Mouse (Mus musculus) liver, embryonic 14.5 days (tissue): ENCODE measurements around the gene Alox12b. TPM values are rescaled to one million over a fixed set of nuclear protein-coding genes. Genes with fewer than 3 reads are reported as not detected.

Experiments
- ATAC-seq: fragments of 200-750 bp; cut with Nextera tagmentation; 2 replicates; pipeline ENCODE4 v1.8.0; 2017; ENCODE audit warnings: moderate number of reproducible peaks, mild to moderate bottlenecking, moderate library complexity; ENCODE audit not compliant: insufficient read depth
- DNase-seq, 3 experiments: peaks; one replicate each; pipeline ENCODE4 v3.0.0-alpha.2; 2012 to 2013; ENCODE audit warnings: low read depth in 3 of 3, low spot score in 3 of 3
- H3K27ac ChIP-seq: fragments of 300-500 bp; sonication (generic); 2 replicates; pipeline ENCODE4 v1.5.1; 2014; ENCODE audit warnings: moderate library complexity, mild to moderate bottlenecking, control low read depth, inconsistent platforms
- H3K27me3 ChIP-seq: fragments of 300-500 bp; sonication (generic); 2 replicates; pipeline ENCODE4 v1.6.1; 2014; ENCODE audit warnings: mild to moderate bottlenecking, low read length, moderate library complexity; ENCODE audit not compliant: control insufficient read depth, insufficient read depth
- H3K36me3 ChIP-seq: fragments of 300-500 bp; sonication (generic); replicated peaks from 2 replicates; pipeline ENCODE4 v1.6.1; 2014; ENCODE audit warnings: low read depth; ENCODE audit not compliant: control insufficient read depth, insufficient read depth
- H3K4me1 ChIP-seq, 2 experiments: fragments of 200-500 bp in 1 of 2; fragments of 300-500 bp in 1 of 2; sonication (generic) in 1 of 2; replicated peaks; 2 replicates each; pipeline ENCODE4 v1.6.1; 2012 to 2014; ENCODE audit warnings: antibody characterized with exemption in 1 of 2, inconsistent platforms in 1 of 2, low read length in 1 of 2; ENCODE audit not compliant: control insufficient read depth in 2 of 2, insufficient read depth in 2 of 2
- H3K4me2 ChIP-seq: fragments of 300-500 bp; sonication (generic); 2 replicates; pipeline ENCODE4 v1.6.1; 2014; ENCODE audit warnings: low read depth, mild to moderate bottlenecking, control low read depth, moderate library complexity
- H3K4me3 ChIP-seq, 2 experiments: fragments of 200-500 bp in 1 of 2; fragments of 300-500 bp in 1 of 2; sonication (generic) in 1 of 2; 2 replicates each; pipeline ENCODE4 v1.5.1; 2012 to 2014; ENCODE audit warnings: low read depth in 2 of 2, low read length in 2 of 2, mild to moderate bottlenecking in 2 of 2, control low read depth in 1 of 2, inconsistent platforms in 1 of 2, moderate library complexity in 1 of 2; ENCODE audit not compliant: insufficient read depth in 1 of 2
- H3K9ac ChIP-seq: fragments of 300-500 bp; sonication (generic); replicated peaks from 2 replicates; pipeline ENCODE4 v1.6.1; 2014; ENCODE audit warnings: mild to moderate bottlenecking, control low read depth, moderate library complexity
- H3K9me3 ChIP-seq: fragments of 300-500 bp; sonication (generic); 2 replicates; pipeline ENCODE4 v1.6.1; 2016; ENCODE audit warnings: low read length, mixed read lengths; ENCODE audit not compliant: control insufficient read depth
- CTCF ChIP-seq: IDR thresholded peaks from 2 replicates; pipeline ENCODE4 v1.5.1; 2016; ENCODE audit warnings: antibody characterized with exemption, low read depth, control low read depth
- EP300 ChIP-seq: IDR thresholded peaks from 2 replicates; pipeline ENCODE4 v1.6.1; 2016; ENCODE audit warnings: antibody characterized with exemption, low read depth
- WGBS: fragments of 180-500 bp; shearing (Covaris S2); extraction: QIAGEN DNeasy Blood & Tissue Kit; methylation state at CpG from one replicate; pipeline ENCODE4 v1.1.7; 2014; ENCODE audit not compliant: insufficient replicate concordance; 5-methylcytosine and 5-hydroxymethylcytosine counted together
- polyA plus RNA-seq, 2 experiments: library from polyadenylated mRNA; depleted of rRNA in 1 of 2; stranded (reverse) in 1 of 2; unstranded in 1 of 2; fragments of >200 nt; fragmentation: Nextera tagmentation in 1 of 2; extraction: Ambion mirVana in 1 of 2; gene quantifications; 2 replicates each; pipeline versions ENCODE4 v1.2.1 to v1.2.3; 2012 to 2014

Alox12b gene
- polyA plus RNA-seq, 2 experiments = not detected

DNA sequence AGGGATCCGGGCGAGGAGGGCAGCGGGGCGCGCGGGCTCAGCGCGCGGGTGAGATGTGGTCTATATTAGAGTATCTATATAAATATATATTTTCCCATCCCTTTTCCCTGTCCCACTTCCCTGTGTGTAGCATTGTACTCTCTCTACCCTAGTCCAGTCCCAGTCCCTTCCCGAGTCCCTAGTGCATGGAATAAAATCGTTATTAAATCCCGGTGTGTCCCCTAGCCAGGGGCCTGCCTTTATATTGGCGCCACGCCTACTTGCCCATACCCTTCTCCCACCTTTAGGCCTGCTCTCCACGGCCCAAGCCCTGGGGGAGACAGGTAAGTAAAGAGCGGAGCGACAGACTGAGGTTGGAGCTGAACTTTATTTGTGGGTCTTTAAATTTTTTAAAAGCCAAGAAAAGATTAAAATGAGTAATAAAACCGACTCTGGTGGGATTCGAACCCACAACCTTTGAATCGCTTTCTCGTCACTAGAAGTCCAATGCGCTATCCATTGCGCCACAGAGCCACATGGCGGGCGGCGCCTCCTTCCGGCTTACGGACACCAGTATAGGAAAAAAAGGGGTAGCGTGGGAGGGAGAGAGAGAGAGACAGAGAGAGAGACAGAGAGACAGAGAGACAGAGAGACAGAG is 33.6 kb upstream of the Alox12b start:
- TF ChIP-seq CTCF (peak; percentile 51), EP300 (0 out of 2 replicates have a peak, but pooled peaks have one; percentile 15)
- Histone ChIP-seq H3K36me3 (no peaks in the 10 kb centered on the region), H3K4me1 (peaks cover 12 to 20% of the 10 kb centered on the region in 2 experiments), H3K9ac (peak overlapping the region; percentile 53), H3K27me3 (peaks cover 38% of the 10 kb centered on the region), H3K27ac (no peak overlapping the region), H3K9me3 (no peaks in the 10 kb centered on the region), H3K4me2 (peak overlapping the region; percentile 96), H3K4me3 (peak overlapping the region; percentile 75 to 77)
- DNase-seq = peak; percentile 75 to 84 (median 80)
- WGBS = under 1% methylated on average over 29 of the region's 29 CpGs
- peak; percentile 27 for ATAC-seq

DNA sequence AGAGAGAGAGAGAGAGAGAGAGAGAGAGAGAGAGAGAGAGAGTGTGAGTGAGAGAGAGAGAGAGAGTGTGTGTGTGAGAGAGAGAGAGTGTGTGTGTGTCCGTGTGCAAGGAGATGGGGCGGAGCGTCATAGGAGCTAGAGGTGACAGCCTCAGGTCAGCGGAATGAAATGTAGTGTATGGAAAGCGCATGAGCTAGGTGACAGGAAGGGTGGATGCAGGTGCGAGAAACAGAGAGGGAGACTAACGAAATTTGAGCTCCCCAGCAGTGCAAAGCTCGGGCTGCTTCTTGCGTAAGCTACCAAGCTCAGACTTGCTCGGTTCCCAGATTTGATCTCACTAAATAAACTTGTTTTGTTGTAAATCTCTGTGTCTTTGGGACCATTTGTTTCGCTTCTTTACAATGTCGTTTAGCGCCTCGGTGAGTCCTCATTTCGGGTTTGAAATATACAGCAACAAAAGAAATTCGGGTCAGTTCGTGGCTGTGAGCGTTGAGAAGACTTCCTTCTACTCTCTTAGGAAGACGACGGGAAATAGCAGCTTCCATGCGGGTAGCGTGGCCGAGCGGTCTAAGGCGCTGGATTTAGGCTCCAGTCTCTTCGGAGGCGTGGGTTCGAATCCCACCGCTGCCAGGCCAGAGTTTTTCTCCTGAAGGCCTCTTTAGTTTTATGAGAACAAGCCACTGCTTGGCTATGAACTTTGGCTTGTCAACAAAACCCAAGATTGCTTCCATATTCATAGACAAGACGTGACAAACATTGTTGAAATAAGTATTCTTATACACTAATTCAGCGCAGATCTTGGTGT is 32.9 kb upstream of the Alox12b start:
- ATAC-seq = peak; percentile 76
- peak; percentile 76 to 83 (median 81) for DNase-seq
- Histone ChIP-seq H3K4me1 (peaks cover 11 to 19% of the 10 kb centered on the region in 2 experiments), H3K4me3 (peak overlapping the region; percentile 75 to 77), H3K4me2 (peak overlapping the region; percentile 96), H3K9ac (peak overlapping the region; percentile 71), H3K27ac (peak overlapping the region; percentile 63), H3K27me3 (peaks cover 38% of the 10 kb centered on the region), H3K36me3 (no peaks in the 10 kb centered on the region), H3K9me3 (no peaks in the 10 kb centered on the region)
- WGBS = under 1% methylated on average over 31 of the region's 31 CpGs
- TF ChIP-seq CTCF (no peak; the same call in 1 of the 2 replicates), EP300 (no peak)

DNA sequence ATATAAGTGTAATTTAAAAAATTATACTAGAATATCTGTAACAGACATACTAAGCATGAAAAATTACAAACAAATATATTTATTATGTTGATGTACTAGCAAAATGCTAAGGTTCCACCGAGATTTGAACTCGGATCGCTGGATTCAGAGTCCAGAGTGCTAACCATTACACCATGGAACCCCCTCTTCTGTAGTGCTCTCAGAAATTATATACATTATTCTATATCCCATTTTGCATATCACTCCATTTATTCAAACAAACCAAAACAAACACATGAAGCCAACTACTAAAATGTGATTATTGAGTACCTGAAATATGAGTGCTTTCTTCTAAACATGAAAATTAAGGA is 32.3 kb upstream of the Alox12b start:
- Histone ChIP-seq H3K4me2 (peak overlapping the region; percentile 96), H3K9me3 (no peaks in the 10 kb centered on the region), H3K36me3 (no peaks in the 10 kb centered on the region), H3K27me3 (peaks cover 38% of the 10 kb centered on the region), H3K4me1 (peaks cover 8 to 13% of the 10 kb centered on the region in 2 experiments), H3K9ac (no peak overlapping the region), H3K4me3 (no peak overlapping the region), H3K27ac (no peak overlapping the region)
- 2% methylated on average over 3 of the region's 3 CpGs for WGBS
- peak; percentile 71 to 75 (median 72) for DNase-seq
- TF ChIP-seq CTCF = no peak
- TF ChIP-seq EP300 = no peak
- ATAC-seq = peak; percentile 69

GRCm38 (mm10) chr11:69125041-69125851 is 31.5 kb upstream of the Alox12b start:
- no peaks in the 10 kb centered on the region for H3K36me3 ChIP-seq
- under 1% methylated on average over 24 of the region's 24 CpGs for WGBS
- H3K9ac ChIP-seq = peak overlapping the region; percentile 56
- peak overlapping the region; percentile 73 to 88 for H3K4me3 ChIP-seq
- no peaks in the 10 kb centered on the region for H3K9me3 ChIP-seq
- peak; percentile 60 for ATAC-seq
- DNase-seq = peak; percentile 75 to 81 (median 76)
- peak overlapping the region; percentile 97 for H3K4me2 ChIP-seq
- H3K4me1 ChIP-seq = peaks cover 8 to 13% of the 10 kb centered on the region in 2 experiments
- TF ChIP-seq EP300 = peak; percentile 18; the same call in 1 of the 2 replicates
- TF ChIP-seq CTCF = peak; percentile 63
- H3K27me3 ChIP-seq = peaks cover 30% of the 10 kb centered on the region
- no peak overlapping the region; the same call in 1 of the 2 replicates for H3K27ac ChIP-seq

GRCm38 (mm10) chr11:69125852-69125918 is 31.1 kb upstream of the Alox12b start, which contains the start of gene Aloxe3:
Gene Aloxe3, plus strand, starts transcription at chr11:69125896.
- H3K9me3 ChIP-seq = no peaks in the 10 kb centered on the region
- no peak within 1 kb of the TSS; the same call in 1 of the 2 replicates for H3K27ac ChIP-seq
- peak within 1 kb of the TSS; percentile 97 for H3K4me2 ChIP-seq
- H3K9ac ChIP-seq = peak within 1 kb of the TSS; percentile 56
- H3K4me1 ChIP-seq = peaks cover 8 to 13% of the 10 kb centered on the region in 2 experiments
- no peaks in the 10 kb centered on the region for H3K36me3 ChIP-seq
- H3K27me3 ChIP-seq = peaks cover 25% of the 10 kb centered on the region
- 1% methylated on average over 3 of the region's 3 CpGs for WGBS
- no peak for TF ChIP-seq EP300
- no peak for TF ChIP-seq CTCF
- peak within 1 kb of the TSS; percentile 73 to 88 for H3K4me3 ChIP-seq
- DNase-seq (no peak), ATAC-seq (no peak)
